Mouse (Mus musculus) liver (tissue): Measurements from ENCODE around the gene Obsl1.

Experiments
- DNase-seq: peaks from one replicate; pipeline ENCODE4 v3.0.0-alpha.2; 2020; ENCODE audit warnings: mixed read lengths

The Obsl1 gene

GRCm38 (mm10) chr1:75480735-75481134 is 25.5 kb downstream of the Obsl1 start:
- no peak for DNase-seq

DNA sequence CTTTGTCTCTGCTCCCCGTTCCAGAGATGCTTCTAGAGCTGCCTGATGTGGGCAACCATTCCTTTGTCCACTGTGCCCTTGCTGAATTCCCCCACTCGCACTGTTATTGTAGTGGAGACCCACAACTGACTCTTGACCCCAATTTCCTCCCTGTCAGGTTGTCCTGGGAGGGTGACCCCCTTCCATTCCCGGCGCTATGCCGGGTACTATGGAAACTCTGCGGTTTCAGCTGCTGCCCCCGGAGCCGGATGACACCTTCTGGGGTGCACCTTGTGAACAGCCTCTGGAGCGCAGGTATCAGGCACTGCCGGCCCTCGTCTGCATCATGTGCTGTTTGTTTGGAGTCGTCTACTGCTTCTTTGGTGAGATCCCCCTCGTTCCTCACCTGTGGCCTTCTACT is 26.2 kb downstream of the Obsl1 start:
- DNase-seq: no peak

DNA sequence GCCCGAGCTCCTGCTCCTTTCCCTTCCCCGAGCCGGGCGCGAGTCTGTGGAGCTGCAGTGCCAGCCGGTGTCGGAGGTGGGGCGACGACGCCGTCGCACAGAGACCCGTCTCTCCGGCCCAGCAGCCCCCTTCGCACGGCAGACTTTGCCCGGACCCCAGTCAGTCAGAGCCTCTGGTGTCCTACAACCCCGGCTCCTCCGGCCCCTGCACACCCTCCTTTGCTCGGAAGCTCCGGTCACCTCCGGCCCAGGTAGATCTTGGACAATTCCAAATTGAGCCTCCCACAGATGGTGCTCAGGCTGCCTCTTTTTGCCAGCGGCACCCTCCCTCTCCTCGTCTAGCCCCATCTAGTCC is 26.6 kb downstream of the Obsl1 start:
- DNase-seq: no peak

DNA sequence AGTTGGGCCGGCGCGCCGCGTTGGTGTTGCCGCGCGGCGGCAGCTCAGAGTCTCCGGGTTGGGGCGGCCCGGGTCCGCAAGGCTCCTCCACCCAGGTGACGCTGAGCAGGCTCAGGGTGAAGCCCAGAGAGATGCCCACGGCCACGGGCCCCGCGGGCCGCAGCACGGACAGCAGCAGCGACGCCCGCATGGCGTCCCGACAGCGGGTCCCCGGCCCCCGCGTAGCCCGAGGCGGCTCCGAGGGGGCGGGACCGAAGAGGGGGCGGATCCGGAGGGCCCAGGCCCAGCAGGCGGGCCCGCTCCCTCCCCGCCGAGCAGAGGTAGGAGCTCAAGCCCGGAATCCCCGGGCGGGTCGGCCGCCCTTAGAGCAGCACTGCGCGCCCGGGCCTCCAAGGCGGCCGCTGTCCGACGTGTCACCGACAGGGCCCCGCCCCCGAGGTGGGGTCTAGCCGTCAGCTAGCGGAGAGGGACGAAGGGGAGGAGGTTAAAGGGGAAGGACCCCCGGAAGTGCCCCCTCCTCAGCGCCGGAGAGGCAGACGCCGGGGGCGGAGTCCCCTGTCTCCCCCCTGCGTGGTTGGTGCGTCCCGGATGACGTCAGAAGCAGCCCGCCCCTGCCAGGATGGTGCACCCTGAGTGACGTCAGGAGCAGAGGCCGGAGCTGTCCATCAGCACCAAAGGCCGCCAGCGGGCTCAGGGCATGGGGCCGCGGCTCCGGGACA is 27.2 kb downstream of the Obsl1 start, which contains the start of the genes Chpf and Tmem198:
Gene Chpf, minus strand, starts transcription at position 392 of the 719 bp plus-strand sequence.
Gene Tmem198, plus strand, starts transcription at position 617 of the 719 bp plus-strand sequence.
- DNase-seq: peak; percentile 92

DNA sequence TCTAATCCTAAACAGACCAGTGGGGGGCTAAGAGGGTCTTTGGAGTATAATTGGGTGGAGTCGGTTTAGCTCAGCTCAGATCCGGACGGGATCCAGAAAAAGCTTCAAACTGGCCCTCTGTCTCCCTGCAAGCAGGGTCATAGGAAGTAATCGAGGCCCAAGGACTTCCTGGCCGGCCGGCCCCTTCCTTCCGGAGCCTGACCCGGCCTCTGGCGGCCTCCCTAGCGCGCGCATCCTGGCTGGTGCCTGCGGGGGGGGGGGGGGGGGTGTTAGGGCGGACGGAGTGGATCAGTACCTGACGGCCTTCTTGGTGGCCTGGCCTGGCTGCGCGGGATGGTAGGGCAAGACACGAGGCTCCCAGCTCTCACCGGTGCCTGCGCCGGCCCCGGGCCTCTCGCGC is 27.8 kb downstream of the Obsl1 start:
- DNase-seq: peak; percentile 44

DNA sequence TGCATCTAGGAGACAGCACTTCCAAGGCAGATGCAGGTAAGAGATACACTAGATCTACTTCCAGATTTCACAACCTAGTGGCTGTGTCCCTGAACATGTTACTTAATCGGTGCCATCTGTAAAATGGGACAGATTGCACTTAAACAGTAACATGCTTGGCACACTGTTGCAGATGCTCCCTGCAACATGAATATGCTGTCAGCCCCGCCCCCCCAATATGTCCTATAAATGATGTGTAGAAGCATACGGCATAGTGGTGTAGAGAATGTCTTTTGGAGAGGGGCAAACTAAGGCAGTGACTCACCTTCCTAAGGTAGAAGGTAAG is 28.3 kb downstream of the Obsl1 start:
- DNase-seq: no peak

GRCm38 (mm10) chr1:75477264-75477965 is 28.8 kb downstream of the Obsl1 start:
- DNase-seq: peak; percentile 84

DNA sequence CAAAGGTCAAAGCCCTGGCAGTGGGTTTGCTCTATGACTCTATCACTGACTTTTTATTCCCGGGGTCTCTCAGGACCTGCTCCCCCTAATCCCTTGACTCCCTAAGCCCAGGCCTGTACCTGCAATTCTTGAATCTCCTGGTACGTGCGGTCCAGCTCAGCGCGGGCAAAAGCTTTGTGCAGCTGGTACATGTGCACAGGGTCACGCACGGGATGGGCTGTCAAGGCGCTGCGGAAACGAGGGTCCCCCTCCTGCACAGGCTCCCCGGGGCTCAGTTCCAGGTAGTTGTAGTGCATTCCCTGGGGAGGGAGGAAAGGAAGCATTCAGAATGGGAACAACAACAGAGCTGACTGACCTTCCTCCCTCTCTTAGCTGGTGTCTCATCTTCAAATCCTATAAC is 29.8 kb downstream of the Obsl1 start:
- no peak for DNase-seq

- no peak for DNase-seq
Measured at GRCm38 (mm10) chr1:75469287-75469825, 36.9 kb downstream of the Obsl1 start.

GRCm38 (mm10) chr1:75467215-75467927 is 38.9 kb downstream of the Obsl1 start:
- peak; percentile 77 for DNase-seq

DNA sequence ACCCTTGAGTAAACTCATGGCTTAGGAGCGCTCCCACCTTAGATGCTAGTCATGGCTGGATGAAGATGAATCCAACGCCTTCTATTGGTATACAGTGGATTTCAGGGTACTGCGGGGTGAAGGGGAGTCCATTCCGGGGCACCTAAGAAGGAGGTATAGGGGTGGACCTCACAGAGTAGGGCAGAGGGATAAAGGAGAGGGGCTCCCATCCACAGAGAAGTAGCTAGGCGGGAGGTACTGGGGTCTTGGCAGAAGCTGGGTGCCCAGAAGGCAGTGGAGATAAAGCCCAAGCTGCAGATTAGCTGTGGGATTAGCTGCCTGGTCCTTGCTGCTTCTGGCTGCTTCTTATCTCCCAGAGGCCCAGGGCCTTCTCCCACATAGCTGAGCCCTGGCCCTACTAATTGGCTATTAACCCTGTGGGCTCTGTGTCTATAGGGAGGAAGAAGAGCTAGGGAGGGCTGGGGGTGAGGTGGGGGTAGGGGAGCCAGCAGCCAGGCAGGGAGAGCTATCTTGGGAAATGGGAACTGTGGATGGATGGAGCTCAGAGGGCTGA is 42.5 kb downstream of the Obsl1 start:
- peak; percentile 72 for DNase-seq

- peak; percentile 66 for DNase-seq
Measured at GRCm38 (mm10) chr1:75462636-75463035, 43.6 kb downstream of the Obsl1 start.

DNA sequence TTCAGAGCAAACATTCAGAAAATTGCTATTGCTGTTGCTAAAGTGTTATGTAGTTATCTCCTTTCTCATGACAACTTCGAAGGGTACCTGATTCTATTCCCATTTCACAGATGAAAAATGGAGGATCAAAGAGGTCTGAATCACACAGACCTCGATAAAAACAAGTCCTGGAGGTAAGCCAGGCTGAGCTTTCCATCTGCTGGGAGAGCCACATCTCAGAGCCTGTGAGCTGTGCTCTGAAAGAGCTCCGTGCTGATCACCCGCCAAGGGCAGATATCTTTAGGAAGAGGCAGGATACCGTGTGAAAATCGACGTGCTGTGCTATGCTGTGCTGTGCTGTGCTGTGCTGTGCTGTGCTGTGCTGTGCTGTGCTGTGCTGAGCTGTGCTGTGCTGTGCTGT is 46.0 kb downstream of the Obsl1 start:
- DNase-seq: no peak

GRCm38 (mm10) chr1:75458789-75459684 is 47.2 kb downstream of the Obsl1 start:
- no peak for DNase-seq

- peak; percentile 46 for DNase-seq
Measured at GRCm38 (mm10) chr1:75458025-75458788, 48.0 kb downstream of the Obsl1 start.

DNA sequence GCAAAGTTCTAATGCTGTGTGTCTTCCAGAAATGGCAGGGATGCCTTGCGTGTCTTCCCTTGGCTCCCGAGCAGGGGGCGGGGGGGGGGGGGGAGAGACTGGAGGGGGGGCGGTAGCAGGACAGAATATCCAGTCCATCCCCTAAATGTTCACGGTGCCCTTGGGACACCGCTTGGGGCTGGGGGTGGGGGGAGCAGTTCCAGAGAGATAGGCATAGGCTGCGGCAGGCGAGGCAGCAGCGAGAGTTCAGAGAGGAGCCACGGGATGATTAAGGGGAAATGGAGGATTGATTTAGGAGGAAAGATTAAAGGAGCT is 48.6 kb downstream of the Obsl1 start:
- DNase-seq: no peak

- DNase-seq: peak; percentile 42
Measured at GRCm38 (mm10) chr1:75456746-75457564, 49.3 kb downstream of the Obsl1 start.

DNA sequence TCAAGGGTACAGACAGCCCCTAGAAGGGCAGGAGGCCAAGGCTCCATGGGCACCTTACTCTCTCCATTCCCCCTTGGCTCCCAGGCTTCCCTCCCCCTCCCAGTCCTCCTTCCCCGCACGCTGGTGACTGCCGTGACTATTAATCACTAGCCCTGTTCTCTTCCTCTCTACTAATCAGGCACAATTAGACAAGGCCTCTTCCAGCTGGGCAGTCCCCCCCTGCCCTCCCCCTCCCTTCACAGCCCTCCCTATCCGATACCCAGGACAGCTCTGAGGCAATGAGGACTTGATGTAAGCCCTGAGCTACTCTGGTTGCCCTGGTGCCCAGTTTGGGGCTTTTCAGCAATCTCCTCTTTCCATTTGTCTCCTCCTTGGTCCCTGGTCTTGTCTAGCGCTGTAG is 50.3 kb downstream of the Obsl1 start:
- DNase-seq: no peak

GRCm38 (mm10) chr1:75455433-75455832 is 50.8 kb downstream of the Obsl1 start:
- no peak for DNase-seq

DNA sequence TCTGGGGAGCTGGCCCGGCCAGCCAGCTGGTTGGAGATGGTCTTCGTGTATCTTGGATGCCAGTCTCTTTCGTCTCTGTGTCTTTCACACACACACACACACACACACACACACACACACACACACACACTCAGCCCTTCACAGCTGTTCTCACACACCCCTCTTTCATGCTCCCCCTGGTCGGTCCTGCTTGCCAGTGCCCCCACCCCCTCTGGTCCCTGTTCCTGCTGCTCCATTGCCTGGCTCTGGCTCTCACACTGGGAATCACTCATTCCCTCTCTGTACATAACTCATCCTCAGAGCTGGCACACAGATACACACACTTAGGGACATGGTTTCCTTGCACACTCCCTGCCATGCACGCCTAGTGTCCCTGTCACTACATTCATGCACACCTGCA is 54.4 kb downstream of the Obsl1 start:
- no peak for DNase-seq
